Comparison of ENCODE assay signal across 27 mouse cellular contexts in genomic region chr3:103214593-103215285, GRCm38 (mm10). TPM values are rescaled to one million over a fixed set of nuclear protein-coding genes. Genes with fewer than 3 reads are reported as not detected.
DNase-seq lines count a peak whose midpoint lies in the region; ATAC-seq and TF ChIP-seq lines count a peak whose summit lies in the region.
"Had no signal": no experiment of that assay in that cellular context is flagged by ENCODE, and none has a peak within 500 bp of the region (broad histone marks: within the 10 kb centered on the region; RNA-seq: fewer than 3 reads in every experiment).

No protein-coding gene starts in this region.

- no peaks in the 10 kb centered on the region for H3K9me3 ChIP-seq in kidney, embryonic 15.5 days (replicated peaks)
- no peaks in the 10 kb centered on the region for H3K9me3 ChIP-seq in ES-E14 (ENCODE audit: control insufficient read depth, insufficient read depth, low read depth, low read length)
- H3K9me3 ChIP-seq in intestine, embryonic 16.5 days (ENCODE audit: control insufficient read depth, low read length) = no peaks in the 10 kb centered on the region
- no peaks in the 10 kb centered on the region for H3K9me3 ChIP-seq in liver, postnatal 0 days (ENCODE audit: low read length)
- H3K9me3 ChIP-seq: forebrain, embryonic 10.5 days; heart, embryonic 13.5 days; hindbrain, embryonic 12.5 days; limb, embryonic 15.5 days; lung, embryonic 15.5 days; midbrain, embryonic 15.5 days; neural tube, embryonic 12.5 days had no signal

- peak; percentile 35 to 49 for DNase-seq in kidney, adult 8-10 months
- DNase-seq in ES-E14 (ENCODE audit: low read depth, low spot score) = no peak
- peak; percentile 38 for DNase-seq in liver, postnatal 0 days
- DNase-seq in adrenal gland, adult 2 months = no peak
- DNase-seq in ovary, postnatal 36 days (ENCODE audit: low spot score) = no peak
- no peak for DNase-seq in adrenal gland, postnatal 14 days
- DNase-seq: cerebellum, adult 11-12 months; cerebellum, postnatal 14 days; gastrocnemius, postnatal 10 days; heart, adult 11 months; left cerebral cortex, postnatal 4 days; lung, postnatal 36 days; retina, postnatal 1 day; right cerebral cortex, postnatal 25 days; spleen, adult 18-20 months; thymus, postnatal 14 days had no signal

- TF ChIP-seq EP300 in liver, postnatal 0 days (IDR thresholded peaks at IDR 0.05; ENCODE audit: low read depth) = no peak

- H3K9ac ChIP-seq in kidney, embryonic 15.5 days = no peak overlapping the region
- H3K9ac ChIP-seq in ES-E14 (ENCODE audit: insufficient read depth, low read depth, low read length, poor library complexity, severe bottlenecking) = no peak overlapping the region
- H3K9ac ChIP-seq in intestine, embryonic 16.5 days (ENCODE audit: low read depth, low read length) = no peak overlapping the region
- H3K9ac ChIP-seq in liver, postnatal 0 days (replicated peaks) = no peak overlapping the region
- H3K9ac ChIP-seq: heart, embryonic 13.5 days; hindbrain, embryonic 12.5 days; limb, embryonic 15.5 days; lung, embryonic 15.5 days; midbrain, embryonic 15.5 days; neural tube, embryonic 12.5 days had no signal

- H3K4me2 ChIP-seq in kidney, embryonic 15.5 days = no peak overlapping the region
- no peak overlapping the region for H3K4me2 ChIP-seq in intestine, embryonic 16.5 days (ENCODE audit: low read depth, low read length)
- H3K4me2 ChIP-seq in liver, postnatal 0 days (ENCODE audit: low read depth, low read length) = no peak overlapping the region
- H3K4me2 ChIP-seq: heart, embryonic 13.5 days; hindbrain, embryonic 12.5 days; limb, embryonic 15.5 days; lung, embryonic 15.5 days; midbrain, embryonic 15.5 days; neural tube, embryonic 12.5 days had no signal

- no peaks in the 10 kb centered on the region for H3K27me3 ChIP-seq in kidney, embryonic 15.5 days
- no peaks in the 10 kb centered on the region for H3K27me3 ChIP-seq in intestine, embryonic 16.5 days (replicated peaks; ENCODE audit: control insufficient read depth, insufficient read depth, low read length)
- H3K27me3 ChIP-seq in liver, postnatal 0 days (ENCODE audit: insufficient read depth, low read length) = no peaks in the 10 kb centered on the region
- H3K27me3 ChIP-seq: heart, embryonic 13.5 days; hindbrain, embryonic 12.5 days; limb, embryonic 15.5 days; lung, embryonic 15.5 days; megakaryocyte, embryonic 14.5 days; midbrain, embryonic 15.5 days; neural tube, embryonic 12.5 days had no signal

- no peak overlapping the region for H3K4me3 ChIP-seq in kidney, embryonic 15.5 days (replicated peaks)
- no peak overlapping the region for H3K4me3 ChIP-seq in ES-E14 (ENCODE audit: insufficient read depth in 1 of 2, low read depth in 1 of 2, low read length in 2 of 2, poor library complexity in 1 of 2, severe bottlenecking in 1 of 2)
- no peak overlapping the region for H3K4me3 ChIP-seq in intestine, embryonic 16.5 days (ENCODE audit: low read length)
- no peak overlapping the region for H3K4me3 ChIP-seq in liver, postnatal 0 days (ENCODE audit: low read depth, low read length)
- H3K4me3 ChIP-seq: forebrain, embryonic 10.5 days; heart, embryonic 13.5 days; hindbrain, embryonic 12.5 days; limb, embryonic 15.5 days; lung, embryonic 15.5 days; megakaryocyte, embryonic 14.5 days; midbrain, embryonic 15.5 days; neural tube, embryonic 12.5 days had no signal

- no peaks in the 10 kb centered on the region for H3K36me3 ChIP-seq in kidney, embryonic 15.5 days
- H3K36me3 ChIP-seq in ES-E14 (ENCODE audit: control insufficient read depth, insufficient read depth, low read length, poor library complexity, severe bottlenecking) = no peaks in the 10 kb centered on the region
- no peaks in the 10 kb centered on the region for H3K36me3 ChIP-seq in intestine, embryonic 16.5 days (ENCODE audit: control insufficient read depth, insufficient read depth, low read length)
- no peaks in the 10 kb centered on the region for H3K36me3 ChIP-seq in liver, postnatal 0 days (replicated peaks; ENCODE audit: insufficient read depth, low read length)
- H3K36me3 ChIP-seq: forebrain, embryonic 10.5 days; heart, embryonic 13.5 days; hindbrain, embryonic 12.5 days; limb, embryonic 15.5 days; lung, embryonic 15.5 days; midbrain, embryonic 15.5 days; neural tube, embryonic 12.5 days had no signal

- in situ Hi-C loops in ES-E14 (cut with MboI; ENCODE audit: low sequenced_read_pairs in 2 of 2, unreplicated experiment in 2 of 2) = no loop called here

- no peaks in the 10 kb centered on the region for H3K4me1 ChIP-seq in kidney, embryonic 15.5 days
- H3K4me1 ChIP-seq in ES-E14 (ENCODE audit: control insufficient read depth in 2 of 2, insufficient read depth in 2 of 2, low read length in 2 of 2, poor library complexity in 1 of 2) = peaks cover 3 to 5% of the 10 kb centered on the region in 2 experiments; a peak in 3 of 4 replicates
- no peaks in the 10 kb centered on the region for H3K4me1 ChIP-seq in intestine, embryonic 16.5 days (ENCODE audit: control insufficient read depth, insufficient read depth, low read length)
- H3K4me1 ChIP-seq in liver, postnatal 0 days (ENCODE audit: insufficient read depth) = peaks cover 5% of the 10 kb centered on the region; the same call in 1 of the 2 replicates
- H3K4me1 ChIP-seq: forebrain, embryonic 10.5 days; heart, embryonic 13.5 days; hindbrain, embryonic 12.5 days; lung, embryonic 15.5 days; midbrain, embryonic 15.5 days; neural tube, embryonic 12.5 days had no signal

- H3K27ac ChIP-seq in kidney, embryonic 15.5 days = no peak overlapping the region
- H3K27ac ChIP-seq in ES-E14 (ENCODE audit: insufficient read depth, low read depth, low read length, poor library complexity, severe bottlenecking) = peak overlapping the region; percentile 89
- H3K27ac ChIP-seq in intestine, embryonic 16.5 days (ENCODE audit: low read length) = no peak overlapping the region
- no peak overlapping the region for H3K27ac ChIP-seq in liver, postnatal 0 days (ENCODE audit: low read depth)
- H3K27ac ChIP-seq: forebrain, embryonic 10.5 days; heart, embryonic 13.5 days; hindbrain, embryonic 12.5 days; limb, embryonic 15.5 days; lung, embryonic 15.5 days; midbrain, embryonic 15.5 days; neural tube, embryonic 12.5 days had no signal

- ATAC-seq in kidney, embryonic 15.5 days (replicated peaks; ENCODE audit: low FRiP score) = no peak
- ATAC-seq in intestine, embryonic 16.5 days = peak; percentile 64
- ATAC-seq in liver, postnatal 0 days = peak; percentile 94
- ATAC-seq: forebrain, embryonic 16.5 days; midbrain, embryonic 15.5 days had no signal

- no peak for TF ChIP-seq CTCF in liver, postnatal 0 days (IDR thresholded peaks at IDR 0.05; ENCODE audit: low read depth)

- WGBS in kidney, embryonic 15.5 days = 80% methylated on average over 8 of the region's 8 CpGs
- 81% methylated on average over 8 of the region's 8 CpGs for WGBS in intestine, embryonic 16.5 days
- WGBS in liver, postnatal 0 days (ENCODE audit: insufficient replicate concordance) = 66% methylated on average over 8 of the region's 8 CpGs

TF ChIP-seq in ES-E14, 5 proteins besides CTCF, POLR2A, EP300 and RAD21:
- TF ChIP-seq ZC3H11A (IDR thresholded peaks at IDR 0.05; ENCODE audit: borderline replicate concordance, low read depth, low read length) (no peak), MAFK (IDR thresholded peaks at IDR 0.05; ENCODE audit: insufficient read depth, low read depth, low read length) (no peak), HCFC1 (IDR thresholded peaks at IDR 0.05; ENCODE audit: borderline replicate concordance, insufficient read depth, low read length) (no peak), CHD2 (IDR thresholded peaks at IDR 0.05; ENCODE audit: low read depth, low read length) (no peak), ZNF384 (IDR thresholded peaks at IDR 0.05; ENCODE audit: low read depth, low read length) (no peak)

RNA-seq across cellular contexts. Expression of gene Bcas2, which starts 43.3 kb away (rescaled TPM):
- 189 and 197 TPM in 2 replicates for polyA plus RNA-seq in kidney, embryonic 15.5 days (2015; fragmentation: Nextera tagmentation; extraction: Ambion mirVana)
- 86.4 and 102 TPM in 2 replicates for total RNA-seq in ES-E14 (2012; rRNA removed)
- 153 and 173 TPM in 2 replicates for polyA plus RNA-seq in intestine, embryonic 16.5 days (2015; fragmentation: Nextera tagmentation; extraction: Ambion mirVana)
- polyA plus RNA-seq in liver, postnatal 0 days (2015; fragmentation: Nextera tagmentation; extraction: Ambion mirVana) = 71.7 and 73.7 TPM in 2 replicates
- 10 to 100 TPM; 53.5 to 56.0 TPM for total RNA-seq in adrenal gland, adult 2 months (2021)
- polyA plus RNA-seq in adrenal gland, adult 2 months (2012; rRNA removed) = 13.6 and 16.8 TPM in 2 replicates
- total RNA-seq in adrenal gland, postnatal 14 days (2021) = 50.4 and 54.4 TPM in 2 replicates

Comparison
In these comparisons a context has a peak if more than half of its experiments do, and no peak if none do; other contexts are left out.
1. DNase-seq: peak in kidney, adult 8-10 months (2 of 2) and liver, postnatal 0 days (single experiment); none in ES-E14 (single experiment), adrenal gland, adult 2 months (single experiment), ovary, postnatal 36 days (single experiment) and adrenal gland, postnatal 14 days (single experiment).